Mouse (Mus musculus) ES-E14 (cell line): Measurements from ENCODE around the gene Hbb-y. TPM values are rescaled to one million over a fixed set of nuclear protein-coding genes. Genes with fewer than 3 reads are reported as not detected.

ENCODE experiments used
- DNase-seq: peaks from one replicate; pipeline ENCODE4 v3.0.0-alpha.2; 2013; ENCODE audit warnings: low read depth, low spot score
- H3K27ac ChIP-seq: 2 replicates; pipeline ENCODE4 v1.5.1; 2012; ENCODE audit warnings: low read depth, mild to moderate bottlenecking, low read length, moderate library complexity, mixed read lengths; ENCODE audit not compliant: poor library complexity, insufficient read depth, severe bottlenecking
- H3K36me3 ChIP-seq: 2 replicates; pipeline ENCODE4 v1.6.1; 2012; ENCODE audit warnings: mild to moderate bottlenecking, low read length, moderate library complexity, mixed read lengths; ENCODE audit not compliant: control insufficient read depth, poor library complexity, insufficient read depth, severe bottlenecking
- H3K4me1 ChIP-seq, 2 experiments: fragments of 150-350 bp in 1 of 2; sonication (generic) in 1 of 2; 2 replicates each; pipeline ENCODE4 v1.6.1; 2012; ENCODE audit warnings: low read length in 2 of 2, mild to moderate bottlenecking in 1 of 2, mixed read lengths in 1 of 2; ENCODE audit not compliant: control insufficient read depth in 2 of 2, insufficient read depth in 2 of 2, poor library complexity in 1 of 2
- H3K4me3 ChIP-seq, 2 experiments: fragments of 150-350 bp in 1 of 2; sonication (generic) in 1 of 2; 2 replicates each; pipeline ENCODE4 v1.5.1; 2012; ENCODE audit warnings: low read length in 2 of 2, low read depth in 1 of 2, mild to moderate bottlenecking in 1 of 2, mixed read lengths in 1 of 2; ENCODE audit not compliant: insufficient read depth in 1 of 2, poor library complexity in 1 of 2, severe bottlenecking in 1 of 2
- H3K9ac ChIP-seq: 2 replicates; pipeline ENCODE4 v1.6.1; 2012; ENCODE audit warnings: low read depth, mild to moderate bottlenecking, low read length, mixed read lengths; ENCODE audit not compliant: poor library complexity, insufficient read depth, severe bottlenecking
- H3K9me3 ChIP-seq: fragments of 150-350 bp; sonication (generic); 2 replicates; pipeline ENCODE4 v1.6.1; 2012; ENCODE audit warnings: low read depth, mild to moderate bottlenecking, low read length; ENCODE audit not compliant: control insufficient read depth, insufficient read depth
- CHD2 ChIP-seq: IDR thresholded peaks from 2 replicates; pipeline ENCODE4 v1.6.1; 2014; ENCODE audit warnings: mild to moderate bottlenecking, low read depth, low read length, inconsistent platforms
- HCFC1 ChIP-seq: IDR thresholded peaks from 2 replicates; pipeline ENCODE4 v1.6.1; 2012; ENCODE audit warnings: low read length, inconsistent platforms, borderline replicate concordance; ENCODE audit not compliant: insufficient read depth
- MAFK ChIP-seq: IDR thresholded peaks from 2 replicates; pipeline ENCODE4 v1.6.1; 2014; ENCODE audit warnings: mild to moderate bottlenecking, low read depth, low read length, inconsistent platforms; ENCODE audit not compliant: insufficient read depth
- ZC3H11A ChIP-seq: IDR thresholded peaks from 2 replicates; pipeline ENCODE4 v1.6.1; 2012; ENCODE audit warnings: low read depth, mild to moderate bottlenecking, inconsistent platforms, low read length, borderline replicate concordance
- ZNF384 ChIP-seq: IDR thresholded peaks from 2 replicates; pipeline ENCODE4 v1.6.1; 2012; ENCODE audit warnings: low read depth, low read length, inconsistent platforms
- in situ Hi-C, 2 experiments: fragments of 600-800 bp; cut with MboI; formaldehyde crosslinking; loops; one replicate each; pipeline ENCODE4 v1.15.1; 2025; ENCODE audit warnings: low sequenced_read_pairs in 2 of 2, inconsistent platforms in 1 of 2; ENCODE audit not compliant: unreplicated experiment in 2 of 2
- total RNA-seq: library from RNA; depleted of rRNA; stranded (reverse); fragments of 300-350 nt; gene quantifications from 2 replicates; pipeline ENCODE4 v1.2.3, GENCODE M21; 2012

The Hbb-y gene
- total RNA-seq, 1 experiment, result not detected

- H3K9ac ChIP-seq, result no peak overlapping the region
- no peak for DNase-seq
- 0 out of 4 replicates have a peak, but pooled peaks cover 0 to 3% of the 10 kb centered on the region in 2 experiments for H3K4me1 ChIP-seq
- H3K9me3 ChIP-seq, result no peaks in the 10 kb centered on the region
- TF ChIP-seq ZC3H11A (no peak), MAFK (no peak), CHD2 (no peak), ZNF384 (no peak), HCFC1 (no peak)
- no peak overlapping the region for H3K4me3 ChIP-seq
- in situ Hi-C loops, result no loop called here
- no peak overlapping the region for H3K27ac ChIP-seq
- no peaks in the 10 kb centered on the region for H3K36me3 ChIP-seq
These were observed 6.1 kb upstream of the Hbb-y start for GRCm38 (mm10) chr7:103859076-103859475.

- in situ Hi-C loops, result no loop called here
- Histone ChIP-seq H3K27ac (no peak overlapping the region), H3K4me3 (no peak overlapping the region), H3K4me1 (no peaks in the 10 kb centered on the region), H3K9me3 (no peaks in the 10 kb centered on the region), H3K9ac (no peak overlapping the region), H3K36me3 (no peaks in the 10 kb centered on the region)
- TF ChIP-seq HCFC1, result no peak
- no peak for TF ChIP-seq MAFK
- no peak for TF ChIP-seq CHD2
- TF ChIP-seq ZC3H11A, result no peak
- TF ChIP-seq ZNF384, result no peak
- DNase-seq, result no peak
These were observed 1.7 kb upstream of the Hbb-y start for GRCm38 (mm10) chr7:103854669-103855068.

- TF ChIP-seq ZC3H11A (no peak), ZNF384 (no peak), MAFK (no peak), CHD2 (no peak), HCFC1 (no peak)
- no peaks in the 10 kb centered on the region for H3K9me3 ChIP-seq
- H3K9ac ChIP-seq, result no peak overlapping the region
- no peaks in the 10 kb centered on the region for H3K4me1 ChIP-seq
- H3K4me3 ChIP-seq, result no peak overlapping the region
- no peak overlapping the region for H3K27ac ChIP-seq
- DNase-seq, result no peak
- H3K36me3 ChIP-seq, result no peaks in the 10 kb centered on the region
- in situ Hi-C loops, result no loop called here
These were observed 8.3 kb downstream of the Hbb-y start for GRCm38 (mm10) chr7:103844525-103845325.

- H3K9ac ChIP-seq, result no peak within 1 kb of the TSS
- H3K4me3 ChIP-seq, result no peak within 1 kb of the TSS
- in situ Hi-C loops, result no loop called here
- H3K4me1 ChIP-seq, result no peaks in the 10 kb centered on the region
- H3K27ac ChIP-seq, result no peak within 1 kb of the TSS
- no peaks in the 10 kb centered on the region for H3K9me3 ChIP-seq
- DNase-seq, result no peak
- H3K36me3 ChIP-seq, result no peaks in the 10 kb centered on the region
- TF ChIP-seq CHD2 (no peak), ZC3H11A (no peak), HCFC1 (no peak), MAFK (no peak), ZNF384 (no peak)
These were observed 10.0 kb downstream of the Hbb-y start, which contains the start of gene Hbb-bh1 for GRCm38 (mm10) chr7:103843034-103843433. Hbb-bh1 (minus strand) TSS chr7:103843164.

- Histone ChIP-seq H3K36me3 (no peaks in the 10 kb centered on the region), H3K4me1 (no peaks in the 10 kb centered on the region), H3K9ac (no peak within 1 kb of the TSS), H3K4me3 (no peak within 1 kb of the TSS), H3K27ac (no peak within 1 kb of the TSS), H3K9me3 (no peaks in the 10 kb centered on the region)
- in situ Hi-C loops, result no loop called here
- DNase-seq, result no peak
- TF ChIP-seq CHD2, result no peak
- no peak for TF ChIP-seq HCFC1
These were observed 12.7 kb downstream of the Hbb-y start, which contains the start of gene Hbb-bh2 for GRCm38 (mm10) chr7:103840268-103840667. Hbb-bh2 (minus strand) TSS chr7:103840520.
